Mouse (Mus musculus): ENCODE results near the gene Bcl11a.
"Not testable (repeated sequence)": the region's sequence is repeated elsewhere in the genome, so short reads cannot be mapped to it uniquely, and the experiment has no call there.

The Bcl11a gene

DNA sequence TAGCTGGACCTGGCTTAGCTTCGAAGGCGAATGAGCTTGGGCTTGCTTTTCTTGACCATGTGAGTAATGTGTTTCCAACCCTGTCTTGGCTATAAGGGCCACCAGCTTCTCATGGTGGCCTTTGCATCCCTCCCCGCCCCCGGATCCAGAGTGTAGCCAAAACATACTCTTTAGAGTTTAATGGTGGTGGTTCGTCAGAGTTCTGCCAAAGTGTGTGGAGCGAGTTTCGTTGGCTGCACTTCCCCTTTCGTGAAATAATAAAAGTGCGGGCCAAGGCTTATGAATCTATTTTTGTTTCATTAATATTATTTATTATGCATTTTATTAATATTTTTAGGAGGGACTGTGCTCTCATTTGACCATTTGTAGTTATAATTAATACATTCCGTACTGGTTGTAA, 21.4 kb downstream of the Bcl11a start:
- in situ Hi-C loops (cut with MboI, MseI): no loop called here

GRCm38 (mm10) chr11:24099886-24100293, 22.0 kb downstream of the Bcl11a start:
- in situ Hi-C loops (cut with MboI, MseI): no loop called here

GRCm38 (mm10) chr11:24100449-24101070, 22.7 kb downstream of the Bcl11a start:
- in situ Hi-C loops (cut with MboI, MseI): no loop called here

DNA sequence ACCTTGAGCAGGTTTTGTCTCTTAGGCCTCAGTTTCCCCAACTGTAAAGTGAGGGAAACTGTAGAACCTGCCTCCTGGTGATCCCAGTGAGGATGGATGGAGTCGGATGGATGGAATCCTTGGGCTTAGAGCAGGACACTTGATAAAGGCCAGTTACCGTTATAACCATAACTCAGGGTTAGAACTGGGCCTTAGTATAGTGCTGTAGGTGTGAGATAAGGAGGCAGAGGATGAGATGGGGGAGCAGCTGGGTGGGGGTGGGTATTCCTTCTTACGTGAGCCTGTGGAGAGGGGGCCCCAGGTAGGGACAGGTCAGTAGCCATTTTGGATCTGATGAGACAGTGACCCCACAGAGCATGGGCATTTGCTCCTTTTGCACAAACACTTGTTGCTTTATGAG, 23.8 kb downstream of the Bcl11a start:
- in situ Hi-C loops (cut with MboI, MseI): no loop called here

DNA sequence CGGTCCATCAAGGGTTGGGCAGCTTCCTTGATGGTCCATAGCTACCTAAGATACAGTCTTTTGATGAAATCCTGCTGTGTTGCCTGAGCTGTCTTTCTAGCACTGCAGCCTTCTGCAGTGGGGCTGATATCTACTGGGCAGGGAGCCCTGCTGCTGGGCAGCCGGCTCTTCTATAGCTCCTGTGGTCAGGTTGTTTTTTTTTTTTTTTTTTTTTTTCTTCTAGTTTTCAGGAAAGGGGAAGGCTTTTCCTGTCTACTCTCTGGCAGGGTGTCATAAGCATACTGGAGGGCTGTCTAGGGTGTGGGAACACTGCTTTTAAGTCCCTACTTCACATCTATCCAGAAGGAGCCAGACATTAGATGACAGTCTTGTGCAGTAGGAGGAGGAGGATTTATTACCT, 24.5 kb downstream of the Bcl11a start:
- in situ Hi-C loops (cut with MboI, MseI): no loop called here

GRCm38 (mm10) chr11:24103128-24103742, 25.4 kb downstream of the Bcl11a start:
- in situ Hi-C loops (cut with MboI, MseI): no loop called here

GRCm38 (mm10) chr11:24107414-24107813, 29.6 kb downstream of the Bcl11a start:
- in situ Hi-C loops (cut with MboI, MseI): no loop called here

DNA sequence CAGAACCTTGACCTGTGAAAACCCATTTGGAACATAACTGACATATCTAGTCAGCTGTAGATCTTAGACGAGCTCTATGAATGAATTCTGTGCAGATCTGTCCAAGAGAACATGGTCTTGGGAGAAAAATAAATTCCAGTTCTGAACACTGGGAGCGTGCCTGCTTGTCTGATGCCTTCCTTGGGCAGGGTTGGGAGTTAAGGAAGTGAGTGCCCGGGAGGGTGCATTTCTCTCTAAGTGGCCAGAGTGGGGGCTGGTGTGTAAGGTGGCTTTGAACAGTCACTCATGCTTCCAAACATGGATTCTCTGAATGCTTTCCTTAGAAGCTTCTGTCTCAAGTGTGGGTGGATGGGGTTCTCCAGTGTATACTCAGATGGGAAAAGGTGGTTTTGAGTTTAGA, 31.1 kb downstream of the Bcl11a start:
- in situ Hi-C loops (cut with MboI, MseI): no loop called here

DNA sequence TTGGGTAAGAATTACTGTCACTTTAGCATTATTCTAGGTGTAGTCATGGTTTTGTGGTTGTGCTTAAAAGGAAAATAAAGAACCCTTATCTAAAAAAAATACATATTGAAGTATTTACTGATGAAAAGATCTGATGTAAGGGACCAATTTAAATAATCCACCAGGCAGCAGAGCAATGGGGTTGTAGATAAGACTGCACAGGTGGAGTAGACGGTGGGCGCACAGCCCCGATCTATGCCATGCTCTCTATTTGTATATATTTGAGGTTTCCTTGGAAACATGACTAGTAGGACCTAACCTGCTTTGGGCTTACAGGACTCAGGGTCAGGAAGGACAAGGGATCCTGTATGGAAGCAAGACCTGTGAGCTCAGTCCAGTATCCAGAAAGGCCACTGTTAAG, 31.5 kb downstream of the Bcl11a start:
- in situ Hi-C loops (cut with MboI, MseI): no loop called here

- in situ Hi-C loops (cut with MboI, MseI): no loop called here
Observed at GRCm38 (mm10) chr11:24110113-24110512, 32.3 kb downstream of the Bcl11a start.

- in situ Hi-C loops (cut with MboI, MseI): no loop called here
Observed at GRCm38 (mm10) chr11:24111720-24112119, 33.9 kb downstream of the Bcl11a start.

DNA sequence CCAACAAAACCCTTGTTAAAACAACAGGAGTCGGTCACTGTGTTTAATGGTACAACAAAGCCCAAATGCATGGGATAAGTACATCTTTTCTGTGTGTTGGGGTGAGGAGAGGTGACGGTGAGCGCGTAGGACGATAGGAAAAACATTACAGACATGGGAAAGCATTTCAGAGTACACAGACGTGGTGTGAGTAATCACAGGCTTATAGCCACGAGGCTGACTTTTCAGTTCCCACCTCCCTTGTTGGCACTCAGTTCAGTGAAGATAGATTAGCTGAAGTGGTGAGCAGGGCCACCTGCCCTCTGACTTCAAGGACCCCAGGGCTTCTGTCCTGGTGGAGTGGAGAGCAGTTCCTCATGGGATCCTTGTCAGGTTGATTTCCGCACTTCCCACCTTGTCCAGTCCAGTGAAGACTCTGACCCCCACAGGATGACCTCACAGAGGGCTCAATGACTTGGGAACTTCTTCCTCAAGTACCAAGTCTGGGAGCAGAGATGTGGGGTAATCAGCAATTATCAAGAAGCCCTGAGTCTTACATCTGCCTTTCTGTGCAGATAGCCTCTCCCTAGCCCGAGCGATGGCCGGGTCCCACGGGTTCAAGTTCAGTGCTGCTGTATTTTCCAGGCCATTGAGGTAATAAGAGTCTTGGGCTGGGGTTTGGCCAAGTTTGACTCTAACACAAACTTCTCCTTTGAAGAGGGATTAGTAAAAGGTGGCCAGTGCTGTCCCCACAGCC, 37.3 kb downstream of the Bcl11a start:
- in situ Hi-C loops (cut with MboI, MseI): no loop called here

DNA sequence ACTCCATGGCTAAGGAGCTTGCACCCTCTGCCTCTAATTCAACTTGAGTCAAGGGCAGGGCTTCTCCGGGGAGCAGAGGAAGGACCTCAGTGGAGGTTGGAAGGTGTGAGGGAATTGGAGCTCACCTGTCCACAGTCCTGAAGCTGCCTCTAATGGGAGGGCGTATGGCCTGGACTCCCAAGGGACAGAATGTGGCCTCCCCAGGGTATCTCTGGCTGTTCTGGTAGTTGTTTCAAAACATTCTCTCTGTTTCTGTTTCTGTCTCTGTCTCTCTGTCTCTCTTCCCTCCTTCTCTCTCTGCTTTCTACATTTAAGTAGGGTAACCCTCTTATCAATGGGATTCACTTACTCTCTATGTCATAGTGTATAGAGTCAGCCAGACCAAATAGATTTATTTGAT, 38.2 kb downstream of the Bcl11a start:
- in situ Hi-C loops (cut with MboI, MseI): no loop called here

DNA sequence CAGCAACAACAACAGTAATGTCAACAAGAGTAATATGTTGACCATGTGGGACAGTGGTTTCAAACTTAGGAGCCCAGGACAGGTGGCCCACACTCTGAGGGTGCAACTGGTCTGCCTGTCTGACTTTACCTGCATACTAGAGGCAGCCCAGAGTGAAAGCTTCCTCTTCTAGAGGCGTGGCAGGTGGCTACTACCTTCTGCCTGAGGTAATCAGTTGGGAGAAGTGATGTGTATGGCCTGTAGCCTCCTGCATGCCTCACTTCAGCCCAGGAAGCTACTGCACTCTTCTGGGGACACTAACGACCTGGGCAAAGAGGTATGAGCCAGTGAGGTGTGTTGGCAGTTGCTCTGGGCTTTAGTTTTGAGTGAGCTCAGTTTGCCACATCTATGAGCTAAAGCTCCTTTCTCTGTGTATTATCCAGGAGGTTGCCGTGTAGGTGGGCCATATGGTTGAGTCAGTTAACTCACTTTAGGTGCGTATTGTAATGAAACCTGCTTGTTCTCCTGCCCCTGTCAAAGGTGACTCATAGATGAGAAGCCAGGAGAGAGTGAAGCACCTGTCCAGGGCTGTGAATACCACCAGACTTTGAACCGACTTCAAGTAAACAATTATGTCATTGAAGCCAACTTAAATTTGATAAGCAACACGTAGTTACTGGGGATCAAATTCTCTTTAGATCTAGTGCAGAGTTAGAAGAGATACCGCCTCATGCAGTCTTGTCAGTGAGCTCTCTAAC, 38.9 kb downstream of the Bcl11a start:
- in situ Hi-C loops (cut with MboI, MseI): no loop called here

GRCm38 (mm10) chr11:24121136-24121535, 43.3 kb downstream of the Bcl11a start:
- in situ Hi-C loops (cut with MboI, MseI): no loop called here

GRCm38 (mm10) chr11:24122899-24123298, 45.0 kb downstream of the Bcl11a start:
- in situ Hi-C loops (cut with MboI, MseI): no loop called here

- in situ Hi-C loops (cut with MboI, MseI): no loop called here
Observed at GRCm38 (mm10) chr11:24123991-24124390, 46.1 kb downstream of the Bcl11a start.

DNA sequence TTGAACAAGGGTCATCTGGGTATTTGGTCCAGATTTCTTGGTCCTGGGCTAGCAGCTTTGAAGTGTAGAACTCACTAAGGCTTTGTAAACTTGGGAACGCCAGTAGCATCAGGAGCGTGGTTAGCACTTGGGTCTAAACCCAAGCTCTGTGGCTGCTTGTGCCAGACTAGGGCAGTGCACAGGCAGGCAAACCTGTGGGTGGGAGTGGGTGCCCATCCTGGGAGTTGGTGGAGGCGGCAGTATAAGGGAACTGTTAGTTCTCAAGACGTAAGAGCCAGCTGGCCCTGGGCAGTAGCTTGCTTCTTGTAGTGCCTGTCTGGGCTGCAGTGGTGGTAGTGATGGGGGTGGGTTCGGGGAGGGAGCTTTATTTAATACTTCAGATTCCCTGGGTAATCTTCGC, 47.2 kb downstream of the Bcl11a start:
- in situ Hi-C loops (cut with MboI, MseI): no loop called here

- in situ Hi-C loops (cut with MboI, MseI): no loop called here
Observed at GRCm38 (mm10) chr11:24128001-24128400, 50.1 kb downstream of the Bcl11a start.

GRCm38 (mm10) chr11:24128880-24129279, 51.0 kb downstream of the Bcl11a start:
- in situ Hi-C loops (cut with MboI, MseI): not testable (repeated sequence)

DNA sequence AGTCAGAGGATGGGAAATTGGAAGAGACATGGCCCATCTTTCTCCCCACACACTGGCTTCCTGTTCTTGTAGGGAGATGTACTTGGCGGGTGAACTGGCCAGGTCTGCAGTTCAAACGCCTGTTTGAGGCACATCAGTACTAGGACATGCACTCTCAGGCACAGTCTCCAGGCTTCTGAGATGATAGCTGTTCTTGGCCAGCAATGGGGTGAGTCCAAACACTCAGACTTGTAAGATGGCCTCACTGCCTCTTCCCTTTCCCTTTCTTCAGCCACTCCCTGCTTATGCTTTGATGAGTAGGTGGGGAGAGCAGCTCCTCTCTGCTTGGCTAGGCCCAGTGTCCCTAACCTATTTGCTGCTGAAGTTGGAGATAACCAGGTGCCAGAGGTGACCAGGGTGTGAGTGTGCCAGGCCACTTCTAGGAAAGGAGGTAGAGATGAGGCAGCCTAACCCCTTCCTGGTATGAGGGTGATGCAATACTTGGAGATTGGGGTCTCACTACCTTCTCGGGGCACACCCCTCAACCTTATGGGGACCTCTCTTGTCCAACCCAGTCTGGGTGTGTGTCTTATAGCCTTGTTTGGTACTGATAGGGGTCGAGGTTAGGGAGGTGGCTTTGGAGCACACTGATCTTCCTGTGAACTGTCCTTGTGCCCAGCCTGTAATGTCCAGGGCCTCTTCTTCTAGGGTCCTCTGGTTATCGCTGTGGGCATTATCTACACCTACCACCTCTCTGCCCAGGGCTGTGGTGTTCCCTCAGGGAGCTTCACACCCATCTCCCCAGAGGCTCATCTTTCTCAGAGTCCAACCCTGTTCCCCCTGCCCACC, 51.7 kb downstream of the Bcl11a start:
- in situ Hi-C loops (cut with MboI, MseI): no loop called here
